8 mouse cellular contexts compared by ENCODE assay signal in genomic region chr17:57334761-57335150, GRCm38 (mm10). TPM values are rescaled to one million over a fixed set of nuclear protein-coding genes. Genes with fewer than 3 reads are reported as not detected.
A peak's percentile ranks its signal among the peaks of the same experiment; 100 is the strongest.
DNase-seq lines count a peak whose midpoint lies in the region; ATAC-seq and TF ChIP-seq lines count a peak whose summit lies in the region.

No protein-coding gene starts in this region.

- peak; percentile 49; the same call in 1 of the 2 replicates for ATAC-seq in cerebellum, adult (ENCODE audit: insufficient number of reproducible peaks, low FRiP score, low TSS enrichment)
- ATAC-seq in forebrain, embryonic 14.5 days = peak; percentile 49
- ATAC-seq in neutrophil, adult 5-6 weeks (ENCODE audit: extremely low read depth, insufficient number of reproducible peaks, low FRiP score, poor library complexity, severe bottlenecking) = peak; percentile 71

- peak; percentile 91 for TF ChIP-seq CTCF in lung, adult 2 months (IDR thresholded peaks at IDR 0.05; ENCODE audit: insufficient read depth, low read length)

- peak; percentile 82 for DNase-seq in ES-CJ7 (ENCODE audit: low read depth, low spot score)
- peak; percentile 74 for DNase-seq in forebrain, embryonic 14.5 days (ENCODE audit: low spot score)
- peak; percentile 93 for DNase-seq in heart, postnatal 4 days
- DNase-seq in layer of hippocampus, adult 18-20 months (ENCODE audit: low spot score in 2 of 2) = peak; percentile 62 to 81
- peak; percentile 82 for DNase-seq in lung, adult 2 months
- peak; percentile 69 to 71 for DNase-seq in thymus, adult 18-20 months

- H3K36me3 ChIP-seq in forebrain, embryonic 14.5 days (ENCODE audit: control insufficient read depth, insufficient read depth, low read length) = no peaks in the 10 kb centered on the region

- H3K4me1 ChIP-seq in forebrain, embryonic 14.5 days (ENCODE audit: control insufficient read depth, insufficient read depth, low read length) = no peaks in the 10 kb centered on the region
- no peaks in the 10 kb centered on the region for H3K4me1 ChIP-seq in lung, adult 2 months (ENCODE audit: control insufficient read depth, insufficient read depth, low read length)

- TF ChIP-seq POLR2A in lung, adult 2 months (IDR thresholded peaks at IDR 0.05; ENCODE audit: borderline replicate concordance, extremely low read depth, low read depth, low read length) = no peak

- H3K4me2 ChIP-seq in forebrain, embryonic 14.5 days (ENCODE audit: low read length) = 0 out of 2 replicates have a peak overlapping the region, but pooled peaks have one; percentile 6

- 6% methylated on average over 16 of the region's 16 CpGs for WGBS in forebrain, embryonic 14.5 days
- 6% methylated on average over 16 of the region's 16 CpGs for WGBS in lung, adult 2 months

- H3K27me3 ChIP-seq in forebrain, embryonic 14.5 days (replicated peaks; ENCODE audit: control insufficient read depth, insufficient read depth, low read length) = no peaks in the 10 kb centered on the region

- H3K9ac ChIP-seq in forebrain, embryonic 14.5 days (ENCODE audit: low read length) = no peak overlapping the region

- H3K4me3 ChIP-seq in forebrain, embryonic 14.5 days (ENCODE audit: low read depth, low read length) = no peak overlapping the region
- no peak overlapping the region for H3K4me3 ChIP-seq in lung, adult 2 months (replicated peaks; ENCODE audit: extremely low read depth, low read depth, low read length)

- no peak overlapping the region for H3K27ac ChIP-seq in forebrain, embryonic 14.5 days (ENCODE audit: low read depth, low read length)

- H3K9me3 ChIP-seq in forebrain, embryonic 14.5 days (replicated peaks; ENCODE audit: control insufficient read depth, low read length) = no peaks in the 10 kb centered on the region

RNA-seq across cellular contexts. Expression of gene Adgre1, which starts 23.7 kb away (rescaled TPM):
- polyA plus RNA-seq in forebrain, embryonic 14.5 days (2014; fragmentation: Nextera tagmentation; extraction: Ambion mirVana) = 3.8 and 5.3 TPM in 2 replicates
- 1 to 10 TPM; 3.9 to 4.0 TPM for total RNA-seq in heart, postnatal 4 days (2021)
- 1 to 10 TPM; 3.6 to 4.2 TPM for total RNA-seq in layer of hippocampus, adult 18-20 months (2021)
- polyA plus RNA-seq in lung, adult 2 months (2012; rRNA removed) = 10.6 and 16.9 TPM in 2 replicates
- 62.1 and 63.0 TPM in 2 replicates for total RNA-seq in neutrophil, adult 5-6 weeks (2017)

RNA-seq across cellular contexts. Expression of gene Vav1, which starts 55.9 kb away (rescaled TPM):
- polyA plus RNA-seq in forebrain, embryonic 14.5 days (2014; fragmentation: Nextera tagmentation; extraction: Ambion mirVana) = 0.95 and 1.2 TPM in 2 replicates
- total RNA-seq in heart, postnatal 4 days (2021) = 1 to 10 TPM; 1.0 to 1.4 TPM
- total RNA-seq in layer of hippocampus, adult 18-20 months (2021) = 1 to 10 TPM; 3.9 to 4.2 TPM
- polyA plus RNA-seq in lung, adult 2 months (2012; rRNA removed) = 8.2 and 12.3 TPM in 2 replicates
- total RNA-seq in neutrophil, adult 5-6 weeks (2017) = 373 and 377 TPM in 2 replicates

Comparison
In these comparisons a context has a peak if more than half of its experiments do, and no peak if none do; other contexts are left out.
1. RNA of gene Adgre1, which starts 23.7 kb away (total RNA-seq): 62.1 to 63.0 TPM in neutrophil, adult 5-6 weeks; 3.6 to 4.2 TPM in layer of hippocampus, adult 18-20 months and 3.9 to 4.0 TPM in heart, postnatal 4 days; every median in the first group is over 10 times any median in the second.
2. RNA of gene Vav1, which starts 55.9 kb away (total RNA-seq): 373 to 377 TPM in neutrophil, adult 5-6 weeks; 3.9 to 4.2 TPM in layer of hippocampus, adult 18-20 months and 1.0 to 1.4 TPM in heart, postnatal 4 days; every median in the first group is over 10 times any median in the second.
3. Peak in every context shown above with its lines, with median percentiles within 50 percentile points of each other: DNase-seq and ATAC-seq.